Mouse (Mus musculus) CD8-positive naive resting alpha-beta T cell, adult 2 months (primary cell): ENCODE measurements around the gene Tbx21.
A peak's percentile ranks its signal among the peaks of the same experiment; 100 is the strongest.

Experiments used
- DNase-seq, 2 experiments: peaks; one replicate each; pipeline ENCODE4 v3.0.0; 2022; ENCODE audit warnings: low read depth in 2 of 2, low spot score in 2 of 2

Gene Tbx21

GRCm38 (mm10) chr11:97114671-97115601 lies at the start of gene Tbx21:
TSS of gene Tbx21 (minus strand) at chr11:97115331.
- DNase-seq = no peak

GRCm38 (mm10) chr11:97160341-97160740 lies 45.2 kb upstream of the Tbx21 start:
- DNase-seq = no peak

- DNase-seq = no peak
Measured at GRCm38 (mm10) chr11:97156999-97157398, 41.9 kb upstream of the Tbx21 start.

- no peak for DNase-seq
Measured at GRCm38 (mm10) chr11:97152662-97153287, 37.6 kb upstream of the Tbx21 start.

GRCm38 (mm10) chr11:97152023-97152426 lies 36.9 kb upstream of the Tbx21 start:
- DNase-seq = no peak

GRCm38 (mm10) chr11:97151343-97151801 lies 36.2 kb upstream of the Tbx21 start, which contains the start of gene Tbkbp1:
TSS of gene Tbkbp1 (minus strand) at chr11:97151495.
- no peak for DNase-seq

- no peak for DNase-seq
Measured at GRCm38 (mm10) chr11:97150411-97151330, 35.5 kb upstream of the Tbx21 start.

- no peak for DNase-seq
Measured at GRCm38 (mm10) chr11:97149995-97150410, 34.9 kb upstream of the Tbx21 start.

- DNase-seq = no peak
Measured at GRCm38 (mm10) chr11:97149026-97149425, 33.9 kb upstream of the Tbx21 start.

GRCm38 (mm10) chr11:97148591-97148990 lies 33.5 kb upstream of the Tbx21 start:
- DNase-seq = no peak

GRCm38 (mm10) chr11:97147333-97147732 lies 32.2 kb upstream of the Tbx21 start:
- no peak for DNase-seq

- peak; percentile 81 to 84 for DNase-seq
Measured at GRCm38 (mm10) chr11:97146724-97147123, 31.6 kb upstream of the Tbx21 start.

- no peak for DNase-seq
Measured at GRCm38 (mm10) chr11:97145951-97146350, 30.8 kb upstream of the Tbx21 start.

GRCm38 (mm10) chr11:97145320-97145719 lies 30.2 kb upstream of the Tbx21 start:
- DNase-seq = no peak

GRCm38 (mm10) chr11:97143196-97143900 lies 28.2 kb upstream of the Tbx21 start:
- DNase-seq = no peak

- DNase-seq = no peak
Measured at GRCm38 (mm10) chr11:97142159-97142608, 27.1 kb upstream of the Tbx21 start.

- DNase-seq = no peak
Measured at GRCm38 (mm10) chr11:97140811-97141210, 25.7 kb upstream of the Tbx21 start.

GRCm38 (mm10) chr11:97139256-97139655 lies 24.1 kb upstream of the Tbx21 start:
- no peak for DNase-seq

- DNase-seq = no peak
Measured at GRCm38 (mm10) chr11:97138554-97139226, 23.6 kb upstream of the Tbx21 start.

- DNase-seq = no peak
Measured at GRCm38 (mm10) chr11:97133270-97133669, 18.1 kb upstream of the Tbx21 start.
